Mouse (Mus musculus): ENCODE data around the gene Srrm2. TPM values are rescaled to one million over a fixed set of nuclear protein-coding genes. Genes with fewer than 3 reads are reported as not detected.

Gene Srrm2
- polyA plus RNA-seq, 1 experiment from 2014 or later: 320 TPM

GRCm38 (mm10) chr17:23745301-23746251 is 44.8 kb upstream of the Srrm2 start, which contains the start of gene Kremen2:
Gene Kremen2, minus strand, starts transcription at chr17:23745833.
- DNase-seq (ENCODE audit: low spot score) (peak; percentile 53), ATAC-seq (ENCODE audit: low read depth) (peak; percentile 30; the same call in 1 of the 2 replicates)
- Histone ChIP-seq H3K4me2 (ENCODE audit: low read depth, low read length) (peak within 1 kb of the TSS; percentile 54), H3K9ac (ENCODE audit: low read depth, low read length) (peak within 1 kb of the TSS; percentile 42), H3K9me3 (ENCODE audit: control insufficient read depth, low read length) (no peaks in the 10 kb centered on the region), H3K4me1 (ENCODE audit: control insufficient read depth, insufficient read depth, low read length) (peaks cover 14% of the 10 kb centered on the region), H3K4me3 (ENCODE audit: low read depth, low read length) (peak within 1 kb of the TSS; percentile 33), H3K36me3 (ENCODE audit: control insufficient read depth, insufficient read depth, low read length) (no peaks in the 10 kb centered on the region), H3K27me3 (replicated peaks; ENCODE audit: control insufficient read depth, insufficient read depth, low read length) (peaks cover 66% of the 10 kb centered on the region), H3K27ac (replicated peaks; ENCODE audit: low read depth, low read length) (no peak within 1 kb of the TSS; the same call in 1 of the 2 replicates)
- under 1% methylated on average over 31 of the region's 45 CpGs for whole genome bisulfite sequencing

DNA sequence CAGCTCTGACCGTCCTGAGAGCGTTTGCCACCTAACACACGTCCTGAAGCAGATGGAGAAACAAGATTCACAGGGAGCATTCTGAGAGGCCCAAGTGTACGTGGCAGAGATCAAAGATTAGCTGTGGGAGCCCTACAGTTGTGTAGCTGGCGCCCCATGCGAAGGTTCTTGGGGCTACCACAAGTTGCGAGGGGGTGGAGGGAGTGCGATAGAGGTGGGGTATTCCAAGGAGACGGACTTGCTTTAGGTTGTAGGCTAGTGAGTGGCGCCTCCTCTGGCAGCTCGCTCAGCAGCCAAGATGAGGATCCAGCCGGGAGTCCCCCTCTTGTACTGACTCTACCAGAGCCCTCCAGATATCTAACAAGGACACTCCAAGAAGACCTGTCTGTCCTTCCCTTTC is 44.0 kb upstream of the Srrm2 start:
- H3K9me3 ChIP-seq (ENCODE audit: control insufficient read depth, low read length): no peaks in the 10 kb centered on the region
- H3K4me1 ChIP-seq (ENCODE audit: control insufficient read depth, insufficient read depth, low read length): peaks cover 11% of the 10 kb centered on the region
- peak overlapping the region; percentile 54 for H3K4me2 ChIP-seq (ENCODE audit: low read depth, low read length)
- no peak overlapping the region for H3K27ac ChIP-seq (replicated peaks; ENCODE audit: low read depth, low read length)
- H3K9ac ChIP-seq (ENCODE audit: low read depth, low read length): no peak overlapping the region
- DNase-seq (ENCODE audit: low spot score): peak; percentile 34
- peak overlapping the region; percentile 33; the same call in 1 of the 2 replicates for H3K4me3 ChIP-seq (ENCODE audit: low read depth, low read length)
- 6% methylated on average over 12 of the region's 12 CpGs for WGBS
- H3K27me3 ChIP-seq (replicated peaks; ENCODE audit: control insufficient read depth, insufficient read depth, low read length): peaks cover 59% of the 10 kb centered on the region
- peak; percentile 19; the same call in 1 of the 2 replicates for ATAC-seq (ENCODE audit: low read depth)
- H3K36me3 ChIP-seq (ENCODE audit: control insufficient read depth, insufficient read depth, low read length): peaks cover 2% of the 10 kb centered on the region; the same call in 1 of the 2 replicates

GRCm38 (mm10) chr17:23746767-23747166 is 43.6 kb upstream of the Srrm2 start:
- Histone ChIP-seq H3K36me3 (ENCODE audit: control insufficient read depth, insufficient read depth, low read length) (peaks cover 6% of the 10 kb centered on the region; the same call in 1 of the 2 replicates), H3K9me3 (ENCODE audit: control insufficient read depth, low read length) (no peaks in the 10 kb centered on the region), H3K4me2 (ENCODE audit: low read depth, low read length) (peak overlapping the region; percentile 54; the same call in 1 of the 2 replicates), H3K4me1 (ENCODE audit: control insufficient read depth, insufficient read depth, low read length) (peaks cover 11% of the 10 kb centered on the region), H3K4me3 (ENCODE audit: low read depth, low read length) (no peak overlapping the region), H3K9ac (ENCODE audit: low read depth, low read length) (no peak overlapping the region), H3K27ac (replicated peaks; ENCODE audit: low read depth, low read length) (no peak overlapping the region), H3K27me3 (replicated peaks; ENCODE audit: control insufficient read depth, insufficient read depth, low read length) (peaks cover 54% of the 10 kb centered on the region)
- ATAC-seq (ENCODE audit: low read depth) (no peak), DNase-seq (ENCODE audit: low spot score) (no peak)
- WGBS: 77% methylated on average over 3 of the region's 3 CpGs

- Histone ChIP-seq H3K27me3 (replicated peaks; ENCODE audit: control insufficient read depth, insufficient read depth, low read length) (peaks cover 47% of the 10 kb centered on the region), H3K9ac (ENCODE audit: low read depth, low read length) (no peak overlapping the region), H3K4me2 (ENCODE audit: low read depth, low read length) (no peak overlapping the region), H3K9me3 (ENCODE audit: control insufficient read depth, low read length) (no peaks in the 10 kb centered on the region), H3K36me3 (ENCODE audit: control insufficient read depth, insufficient read depth, low read length) (peaks cover 13% of the 10 kb centered on the region), H3K27ac (replicated peaks; ENCODE audit: low read depth, low read length) (no peak overlapping the region), H3K4me1 (ENCODE audit: control insufficient read depth, insufficient read depth, low read length) (peaks cover 11% of the 10 kb centered on the region), H3K4me3 (ENCODE audit: low read depth, low read length) (no peak overlapping the region)
- ATAC-seq (ENCODE audit: low read depth) (no peak), DNase-seq (ENCODE audit: low spot score) (no peak)
- WGBS: 84% methylated on average over 3 of the region's 3 CpGs
Observed at GRCm38 (mm10) chr17:23747471-23747870, 42.9 kb upstream of the Srrm2 start.

- WGBS: 31% methylated on average over 6 of the region's 6 CpGs
- Histone ChIP-seq H3K27me3 (replicated peaks; ENCODE audit: control insufficient read depth, insufficient read depth, low read length) (peaks cover 42% of the 10 kb centered on the region), H3K9ac (ENCODE audit: low read depth, low read length) (no peak overlapping the region), H3K4me3 (ENCODE audit: low read depth, low read length) (no peak overlapping the region), H3K4me1 (ENCODE audit: control insufficient read depth, insufficient read depth, low read length) (peaks cover 11% of the 10 kb centered on the region), H3K36me3 (ENCODE audit: control insufficient read depth, insufficient read depth, low read length) (peaks cover 19% of the 10 kb centered on the region), H3K9me3 (ENCODE audit: control insufficient read depth, low read length) (no peaks in the 10 kb centered on the region), H3K4me2 (ENCODE audit: low read depth, low read length) (no peak overlapping the region), H3K27ac (replicated peaks; ENCODE audit: low read depth, low read length) (no peak overlapping the region)
- no peak for ATAC-seq (ENCODE audit: low read depth)
- DNase-seq (ENCODE audit: low spot score): no peak
Observed at GRCm38 (mm10) chr17:23748026-23748425, 42.3 kb upstream of the Srrm2 start.

DNA sequence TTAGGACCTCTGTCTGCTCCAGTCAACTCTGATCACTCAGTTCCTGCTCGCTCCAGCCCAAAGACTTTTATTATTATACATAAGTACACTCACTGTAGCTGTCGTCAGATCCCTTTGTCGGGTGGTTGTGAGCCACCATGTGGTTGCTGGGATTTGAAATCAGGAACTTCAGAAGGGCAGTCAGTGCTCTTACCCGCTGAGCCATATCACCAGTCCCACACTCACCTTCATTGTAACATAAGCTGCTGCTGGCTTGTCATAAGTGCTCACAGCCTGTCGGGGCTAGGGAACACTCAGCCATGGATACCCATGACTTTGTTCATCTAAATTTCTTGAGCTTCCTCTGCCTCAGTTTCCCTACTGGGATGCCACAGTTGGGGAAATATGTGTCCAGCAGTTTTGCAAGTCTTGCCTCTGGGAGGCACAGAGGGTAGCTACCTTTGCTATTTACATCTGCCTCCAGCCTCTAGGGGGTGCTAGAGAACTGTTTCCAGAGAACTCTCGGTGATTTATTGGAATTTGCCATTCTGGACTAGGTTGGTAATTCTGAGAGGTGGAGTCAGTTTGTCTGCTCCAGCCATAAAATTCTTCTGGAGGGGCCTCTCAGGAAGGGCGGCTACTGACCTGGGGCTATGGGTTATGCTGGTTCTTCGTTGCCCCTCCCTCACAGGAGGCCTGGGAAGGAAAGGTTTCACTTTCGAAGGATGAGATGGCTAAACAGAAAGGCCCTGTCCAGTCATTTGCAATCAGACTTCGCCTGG is 41.5 kb upstream of the Srrm2 start:
- H3K9me3 ChIP-seq (ENCODE audit: control insufficient read depth, low read length): no peaks in the 10 kb centered on the region
- WGBS: 30% methylated on average over 10 of the region's 10 CpGs
- peak overlapping the region; percentile 20 for H3K4me3 ChIP-seq (ENCODE audit: low read depth, low read length)
- H3K27me3 ChIP-seq (replicated peaks; ENCODE audit: control insufficient read depth, insufficient read depth, low read length): peaks cover 34% of the 10 kb centered on the region
- peak overlapping the region; percentile 23; the same call in 1 of the 2 replicates for H3K4me2 ChIP-seq (ENCODE audit: low read depth, low read length)
- no peak overlapping the region for H3K9ac ChIP-seq (ENCODE audit: low read depth, low read length)
- peaks cover 27% of the 10 kb centered on the region for H3K36me3 ChIP-seq (ENCODE audit: control insufficient read depth, insufficient read depth, low read length)
- ATAC-seq (ENCODE audit: low read depth) (no peak), DNase-seq (ENCODE audit: low spot score) (peak; percentile 87)
- peaks cover 11% of the 10 kb centered on the region for H3K4me1 ChIP-seq (ENCODE audit: control insufficient read depth, insufficient read depth, low read length)
- no peak overlapping the region for H3K27ac ChIP-seq (replicated peaks; ENCODE audit: low read depth, low read length)

GRCm38 (mm10) chr17:23749400-23750191 is 40.7 kb upstream of the Srrm2 start:
- H3K27me3 ChIP-seq (replicated peaks; ENCODE audit: control insufficient read depth, insufficient read depth, low read length): peaks cover 26% of the 10 kb centered on the region
- no peak for DNase-seq (ENCODE audit: low spot score)
- WGBS: 78% methylated on average over 10 of the region's 11 CpGs
- peak overlapping the region; percentile 20 for H3K4me3 ChIP-seq (ENCODE audit: low read depth, low read length)
- H3K9ac ChIP-seq (ENCODE audit: low read depth, low read length): no peak overlapping the region
- H3K4me2 ChIP-seq (ENCODE audit: low read depth, low read length): peak overlapping the region; percentile 23; the same call in 1 of the 2 replicates
- H3K4me1 ChIP-seq (ENCODE audit: control insufficient read depth, insufficient read depth, low read length): peaks cover 11% of the 10 kb centered on the region
- H3K36me3 ChIP-seq (ENCODE audit: control insufficient read depth, insufficient read depth, low read length): peaks cover 31% of the 10 kb centered on the region
- ATAC-seq (ENCODE audit: low read depth): no peak
- H3K9me3 ChIP-seq (ENCODE audit: control insufficient read depth, low read length): no peaks in the 10 kb centered on the region
- H3K27ac ChIP-seq (replicated peaks; ENCODE audit: low read depth, low read length): no peak overlapping the region

- no peaks in the 10 kb centered on the region for H3K27me3 ChIP-seq (replicated peaks; ENCODE audit: control insufficient read depth, insufficient read depth, low read length)
- no peak overlapping the region for H3K4me2 ChIP-seq (ENCODE audit: low read depth, low read length)
- no peak overlapping the region for H3K27ac ChIP-seq (replicated peaks; ENCODE audit: low read depth, low read length)
- H3K4me1 ChIP-seq (ENCODE audit: control insufficient read depth, insufficient read depth, low read length): no peaks in the 10 kb centered on the region
- H3K4me3 ChIP-seq (ENCODE audit: low read depth, low read length): no peak overlapping the region
- no peak overlapping the region for H3K9ac ChIP-seq (ENCODE audit: low read depth, low read length)
- H3K36me3 ChIP-seq (ENCODE audit: control insufficient read depth, insufficient read depth, low read length): peaks cover 89% of the 10 kb centered on the region
- H3K9me3 ChIP-seq (ENCODE audit: control insufficient read depth, low read length): no peaks in the 10 kb centered on the region
- no peak for DNase-seq (ENCODE audit: low spot score)
- 92% methylated on average over 13 of the region's 13 CpGs for WGBS
- no peak for ATAC-seq (ENCODE audit: low read depth)
Observed at GRCm38 (mm10) chr17:23755689-23756088, 34.6 kb upstream of the Srrm2 start.
